Mouse (Mus musculus): ENCODE data around the gene Add2.

The Add2 gene

DNA sequence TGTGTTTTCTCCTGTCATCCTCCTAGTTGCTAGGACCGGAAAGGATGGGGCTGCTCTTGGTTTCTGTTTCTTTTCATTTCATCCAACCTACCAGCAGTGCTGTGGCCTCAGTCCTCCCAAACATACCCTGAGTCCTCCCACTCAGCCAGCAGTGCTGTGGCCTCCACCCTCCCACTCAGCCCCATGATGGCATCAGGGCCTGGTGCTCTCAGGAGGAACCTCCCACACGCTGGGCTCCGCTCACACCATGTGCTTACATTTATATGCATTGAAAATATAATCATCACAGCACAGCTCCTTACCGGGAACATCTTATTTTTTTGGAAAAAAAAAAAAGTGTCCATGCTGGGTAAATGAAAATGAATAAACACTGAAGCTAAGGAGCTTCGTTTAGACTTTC, 20.0 kb downstream of the Add2 start:
- DNase-seq (ENCODE audit: low read depth), result no peak

DNA sequence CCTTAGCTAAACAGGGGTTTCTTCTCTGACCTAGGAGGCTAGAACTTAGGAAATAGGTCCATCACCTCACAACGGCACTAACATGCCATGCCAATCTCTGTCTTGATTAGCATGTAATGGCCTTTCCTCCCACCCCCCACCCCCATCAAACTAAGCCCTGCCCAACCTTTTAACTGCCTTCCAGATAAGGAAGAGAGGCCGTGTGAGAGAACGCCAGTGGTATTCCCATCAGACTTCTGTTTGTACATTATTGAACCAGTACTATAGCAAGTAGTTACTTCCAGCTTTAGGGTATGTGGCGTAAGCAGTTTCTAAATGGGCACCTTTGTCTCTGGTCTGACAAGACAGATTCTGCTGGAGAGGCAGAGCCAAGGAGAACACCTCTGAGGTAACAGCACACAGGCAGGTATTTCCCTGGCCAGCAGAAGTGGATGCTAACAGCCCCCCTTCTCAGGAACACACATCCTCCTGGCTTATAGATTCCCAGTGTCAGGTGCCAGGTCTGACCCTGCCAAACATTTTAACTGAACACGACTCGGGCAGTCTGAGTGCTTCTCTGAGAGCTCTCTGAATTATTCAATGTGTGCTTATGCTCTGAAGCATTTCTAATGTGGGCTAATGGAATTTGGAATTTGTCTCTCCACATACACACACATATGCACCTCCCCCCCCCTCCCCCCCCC, 22.2 kb downstream of the Add2 start:
- no peak for DNase-seq (ENCODE audit: low read depth)

DNA sequence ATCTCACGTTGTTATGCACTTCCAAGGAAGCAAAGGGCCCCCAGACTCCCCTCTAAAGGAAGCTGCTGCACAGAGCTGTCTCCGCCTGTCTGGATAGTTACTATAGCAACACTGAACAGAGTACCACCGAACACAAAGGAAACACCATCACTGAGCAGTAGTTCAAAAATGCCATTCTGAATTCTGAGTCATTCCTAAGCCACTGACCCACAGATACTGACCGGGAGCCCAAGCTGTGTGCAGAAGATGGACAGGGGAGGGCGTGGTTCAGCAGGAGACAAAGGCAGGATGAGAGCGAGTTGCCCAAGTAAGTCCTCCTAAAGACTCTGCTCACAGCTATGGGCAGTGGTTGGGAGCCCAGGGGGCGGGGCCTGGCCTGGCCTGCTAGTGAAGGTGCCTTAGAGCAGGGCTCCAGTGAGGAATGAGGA, 23.6 kb downstream of the Add2 start:
- no peak for DNase-seq (ENCODE audit: low read depth)

DNA sequence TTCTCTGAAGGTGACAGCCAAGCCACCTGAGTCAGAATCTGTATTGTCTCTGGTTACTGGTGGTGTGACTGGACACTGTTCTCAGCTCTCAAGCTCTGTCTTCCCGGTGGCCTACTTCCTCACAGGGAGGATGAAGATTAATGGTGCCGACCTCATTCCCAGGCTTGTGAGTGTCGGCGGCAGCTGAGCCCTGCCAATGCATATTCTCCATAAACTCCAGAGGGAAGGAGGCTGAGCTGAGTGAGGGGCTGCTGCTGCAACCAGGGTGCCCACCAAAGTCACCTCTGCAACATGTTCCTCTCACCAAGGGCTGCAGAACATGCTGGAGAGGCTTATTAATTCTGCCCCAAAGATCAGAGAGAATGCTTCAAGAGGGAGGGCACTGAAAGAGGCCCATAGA, 24.1 kb downstream of the Add2 start:
- no peak for DNase-seq (ENCODE audit: low read depth)

DNA sequence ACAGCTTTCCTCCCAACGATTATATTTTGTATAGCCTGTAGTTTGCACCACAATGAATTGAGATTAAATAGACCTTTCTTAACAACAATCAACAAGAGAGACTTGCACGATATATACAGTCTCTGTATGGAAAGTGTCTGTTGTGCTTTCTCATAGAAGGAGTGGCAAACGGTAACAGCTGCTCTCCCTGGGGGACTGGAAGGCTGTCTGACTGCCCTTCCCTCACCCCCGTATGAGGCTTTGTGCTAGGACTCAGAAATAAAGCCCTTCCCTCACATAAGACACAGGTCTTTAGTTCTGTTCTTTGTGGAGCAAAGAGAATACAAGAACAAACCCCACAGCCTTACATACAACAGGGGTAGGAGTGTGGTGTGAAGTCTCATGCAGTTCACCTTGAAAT, 24.6 kb downstream of the Add2 start:
- no peak for DNase-seq (ENCODE audit: low read depth)

DNA sequence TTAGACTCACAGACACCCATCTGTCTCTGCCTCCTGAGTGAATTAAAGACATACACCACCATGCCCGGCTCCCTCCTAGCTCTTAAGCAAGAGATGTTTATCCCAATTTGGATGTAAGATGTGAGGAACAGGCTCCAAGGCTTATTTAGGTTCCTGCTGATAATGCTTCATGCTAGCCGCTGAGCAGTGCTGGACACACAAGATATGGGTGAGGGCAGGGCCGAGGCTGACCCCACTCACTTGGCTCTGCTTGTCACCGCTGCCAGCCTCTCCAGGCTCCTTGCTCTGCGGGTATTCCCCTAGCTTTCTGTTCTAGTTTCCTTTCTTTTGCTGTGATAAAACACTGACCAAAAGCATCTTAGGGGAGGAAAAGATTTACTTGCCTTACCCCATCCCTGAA, 25.1 kb downstream of the Add2 start:
- DNase-seq (ENCODE audit: low read depth), result no peak

DNA sequence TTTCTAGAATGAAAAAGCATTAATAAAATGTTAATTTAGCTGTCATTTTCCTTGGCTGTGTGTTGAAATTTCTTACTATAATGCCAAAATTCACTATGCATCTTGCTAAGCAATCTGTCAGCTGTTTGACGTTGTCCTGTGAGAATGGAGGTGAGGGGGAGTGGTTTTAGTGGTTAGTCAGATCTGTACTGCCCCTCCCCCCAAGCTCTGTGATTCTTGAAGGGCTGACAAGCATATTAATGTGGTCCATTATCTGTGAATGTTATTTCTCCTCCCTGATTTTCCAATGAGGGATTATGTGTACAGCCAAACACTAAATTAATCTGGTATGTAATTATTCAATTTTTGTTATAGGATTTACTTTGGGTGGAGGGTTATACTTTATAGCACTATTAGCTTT, 30.0 kb downstream of the Add2 start:
- no peak for DNase-seq (ENCODE audit: low read depth)

DNA sequence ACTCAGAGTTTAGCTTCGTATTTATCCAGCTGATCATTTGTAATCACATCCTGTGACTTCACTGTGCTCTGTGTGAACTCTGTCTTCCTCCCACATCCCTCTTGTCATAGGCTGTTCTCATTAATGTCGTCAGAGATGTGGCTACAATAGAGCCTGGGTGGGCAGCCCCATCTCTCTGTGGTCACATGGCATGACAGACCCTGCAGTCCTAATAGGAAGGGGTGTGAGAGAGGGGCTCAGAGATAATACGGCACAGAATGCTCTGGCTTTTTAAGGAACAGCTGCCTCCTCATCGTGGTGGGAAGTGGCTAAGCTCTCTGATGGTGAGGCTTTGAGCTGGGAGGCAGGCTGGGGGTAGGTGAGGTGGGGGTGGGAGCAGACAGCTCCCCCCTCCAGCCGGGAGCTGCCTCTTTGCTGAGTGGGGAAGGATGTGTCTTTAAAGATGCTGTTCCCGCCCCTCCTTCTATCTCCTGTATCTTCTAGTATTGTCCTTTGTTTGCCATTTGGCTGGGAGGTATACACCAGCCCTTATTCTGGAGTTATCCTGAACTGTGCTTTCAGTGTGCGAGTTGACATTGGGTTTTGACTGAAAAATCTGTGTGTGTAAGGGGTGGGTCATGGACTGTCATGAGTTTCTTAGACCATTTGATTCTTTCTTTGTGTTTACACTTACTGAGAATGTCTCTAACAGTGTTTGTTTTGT, 30.8 kb downstream of the Add2 start:
- no peak for DNase-seq (ENCODE audit: low read depth)

DNA sequence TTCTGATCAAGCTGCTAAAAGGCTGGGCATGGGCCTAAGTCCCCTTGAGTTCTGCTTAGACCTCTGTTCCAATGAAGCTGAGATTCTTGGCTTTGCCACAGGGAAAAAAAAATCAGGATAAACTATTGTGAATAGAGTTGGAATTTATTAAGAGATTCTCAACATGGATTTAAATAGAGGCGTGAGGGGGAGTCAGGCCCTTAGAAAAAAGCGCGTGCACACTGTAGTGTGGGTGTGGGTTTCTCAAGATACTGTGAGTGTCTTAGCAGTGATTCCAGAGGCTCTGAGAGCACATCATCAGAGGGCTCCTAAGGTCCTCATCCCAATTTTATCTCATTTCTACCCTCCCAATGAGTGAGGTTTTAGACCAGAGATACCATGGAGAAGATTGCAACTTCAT, 31.7 kb downstream of the Add2 start:
- no peak for DNase-seq (ENCODE audit: low read depth)

DNA sequence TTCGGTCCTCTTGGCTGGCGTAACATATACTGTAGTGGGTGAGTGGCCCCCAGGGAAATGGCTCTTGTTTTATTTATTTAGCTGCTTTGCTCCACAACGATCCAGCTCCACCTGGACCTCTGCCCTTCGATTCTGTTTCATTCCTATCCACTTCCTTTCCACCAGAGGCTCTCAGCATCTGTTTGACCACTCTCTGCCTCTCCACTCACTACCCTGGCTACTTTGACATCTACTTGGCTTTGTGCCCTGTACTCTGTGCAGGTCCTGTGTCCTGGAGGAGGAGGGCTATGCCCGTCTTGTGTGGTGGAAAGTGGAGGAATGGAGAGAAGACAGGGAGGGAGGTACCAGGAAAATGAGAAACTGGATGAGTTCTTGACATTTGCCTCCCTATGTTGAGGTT, 33.7 kb downstream of the Add2 start:
- no peak for DNase-seq (ENCODE audit: low read depth)

DNA sequence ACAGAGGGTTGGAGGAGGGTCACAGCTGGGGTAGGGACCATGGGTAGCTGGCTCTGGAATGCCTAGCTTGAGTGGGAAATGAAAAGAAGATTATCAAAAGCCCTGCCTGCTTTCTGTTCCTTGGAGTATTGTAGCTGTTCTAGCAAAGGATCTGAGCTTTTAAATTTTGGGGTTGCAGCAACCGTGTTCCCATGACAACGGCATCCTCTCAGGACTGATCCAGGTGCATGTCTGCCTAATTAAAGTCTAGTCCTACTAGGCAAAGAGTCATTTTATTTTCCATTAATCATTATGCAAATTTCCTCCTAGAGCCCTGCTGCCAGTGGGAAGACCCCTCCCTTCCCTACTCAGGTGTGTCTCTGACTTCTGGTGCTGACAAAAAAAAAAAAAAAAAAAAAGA, 34.2 kb downstream of the Add2 start:
- no peak for DNase-seq (ENCODE audit: low read depth)

DNA sequence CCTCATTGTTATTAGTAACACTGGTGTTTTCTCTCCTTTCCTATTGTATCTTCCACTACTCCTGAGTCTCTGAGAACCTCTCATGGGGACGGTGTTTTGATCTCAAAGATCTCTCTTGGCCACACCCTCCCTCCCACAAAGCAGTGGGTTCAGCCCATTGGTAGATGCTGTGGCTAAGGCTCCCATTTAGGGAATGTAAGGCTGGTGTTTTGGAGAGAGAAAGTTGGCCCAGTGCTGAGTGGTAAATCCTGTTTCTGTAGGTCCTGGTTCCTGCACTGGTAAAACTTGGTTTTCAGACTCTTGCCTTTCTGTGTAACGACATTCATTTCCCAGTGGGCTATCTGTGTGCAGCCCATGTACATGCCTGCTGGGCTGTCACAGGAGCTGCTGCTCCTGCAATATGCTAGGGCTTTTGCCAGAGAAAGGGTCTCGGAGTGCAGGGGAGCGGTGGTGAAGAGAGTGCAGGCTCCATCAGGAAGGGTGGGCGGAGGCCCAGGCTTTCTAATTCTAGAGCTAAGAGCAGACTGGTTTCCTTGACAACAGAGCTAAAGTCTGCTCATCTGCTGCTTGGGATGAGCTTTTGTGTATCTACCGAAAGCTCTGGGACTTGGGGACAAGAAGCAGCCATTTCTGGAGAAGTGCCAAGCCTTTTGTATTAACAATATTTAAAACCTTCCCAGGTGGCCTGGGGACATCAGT, 36.0 kb downstream of the Add2 start:
- no peak for DNase-seq (ENCODE audit: low read depth)

DNA sequence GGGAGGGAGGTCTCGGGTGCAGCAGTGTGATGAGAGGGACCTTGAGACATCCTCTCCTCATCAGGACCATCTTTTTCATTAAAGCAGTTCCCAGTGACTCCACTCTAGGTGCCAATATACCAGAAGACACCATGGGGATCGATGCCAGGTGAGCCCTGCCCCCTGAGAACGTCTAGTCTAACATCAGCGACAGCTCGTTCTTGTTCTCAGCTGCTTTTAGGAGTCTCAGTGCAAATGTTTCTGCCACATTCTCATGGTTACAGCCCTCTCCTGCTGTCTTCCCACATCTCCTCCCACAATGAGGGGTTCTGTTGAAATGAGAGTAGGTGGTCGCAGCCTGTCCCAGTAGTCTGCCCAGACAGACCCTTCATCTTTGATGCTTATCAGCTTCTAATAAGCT, 38.2 kb downstream of the Add2 start:
- DNase-seq (ENCODE audit: low read depth), result no peak

DNA sequence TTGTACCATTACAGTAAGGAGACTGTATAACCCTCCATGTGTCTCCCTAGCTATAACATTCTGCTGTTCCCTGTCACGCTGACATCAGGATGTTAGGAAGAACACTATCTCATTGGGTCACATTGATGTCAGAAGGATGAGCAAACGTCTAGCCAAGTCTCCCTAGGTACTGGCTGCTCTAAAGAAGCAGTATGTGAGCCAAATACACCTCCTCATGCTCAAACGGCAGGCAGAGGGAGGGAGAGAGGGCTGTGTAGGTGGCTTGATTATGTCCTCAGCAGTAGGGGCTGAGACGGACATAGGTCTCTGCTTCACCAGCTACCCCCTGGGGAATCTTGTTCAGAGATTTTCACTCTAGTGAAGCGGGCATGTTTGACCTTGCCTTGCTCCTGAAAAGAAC, 38.7 kb downstream of the Add2 start:
- no peak for DNase-seq (ENCODE audit: low read depth)

DNA sequence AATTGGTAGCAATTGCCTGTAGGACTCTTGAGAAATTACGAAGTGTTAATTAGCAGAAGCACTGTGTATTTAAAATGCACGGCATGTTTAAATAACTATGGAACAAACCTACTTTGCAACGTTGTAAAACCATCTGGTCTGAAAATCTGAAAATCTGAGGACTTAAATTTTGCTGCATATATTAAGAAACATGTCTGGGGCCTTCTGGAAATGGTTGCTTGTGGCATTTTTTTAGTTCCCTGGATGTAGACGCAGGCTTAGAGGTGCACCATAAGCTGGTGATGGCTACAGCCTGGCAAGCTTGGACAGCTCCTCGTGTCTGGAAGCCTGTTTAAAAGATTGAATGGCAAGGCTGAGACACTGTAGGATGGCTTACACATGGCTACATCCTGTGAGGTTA, 40.5 kb downstream of the Add2 start:
- no peak for DNase-seq (ENCODE audit: low read depth)

DNA sequence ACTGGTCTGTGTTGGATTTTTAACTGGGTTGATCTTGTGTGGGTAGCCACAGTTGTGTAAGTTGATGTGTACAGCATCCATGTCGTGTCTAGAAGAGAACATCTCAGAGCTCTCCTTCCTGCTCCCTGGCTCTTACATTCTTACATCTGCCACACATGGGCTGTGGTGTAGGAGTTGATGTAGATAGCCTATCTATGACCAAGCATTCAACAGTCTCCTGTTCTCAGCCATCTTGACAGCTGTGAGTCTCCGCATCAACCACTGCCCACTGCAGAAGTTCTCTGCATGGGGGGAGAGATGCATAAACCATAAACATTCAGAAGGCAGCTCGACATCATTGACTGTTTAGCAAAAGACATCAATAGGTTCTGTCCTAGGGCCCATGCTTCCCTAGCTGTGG, 41.4 kb downstream of the Add2 start:
- no peak for DNase-seq (ENCODE audit: low read depth)

DNA sequence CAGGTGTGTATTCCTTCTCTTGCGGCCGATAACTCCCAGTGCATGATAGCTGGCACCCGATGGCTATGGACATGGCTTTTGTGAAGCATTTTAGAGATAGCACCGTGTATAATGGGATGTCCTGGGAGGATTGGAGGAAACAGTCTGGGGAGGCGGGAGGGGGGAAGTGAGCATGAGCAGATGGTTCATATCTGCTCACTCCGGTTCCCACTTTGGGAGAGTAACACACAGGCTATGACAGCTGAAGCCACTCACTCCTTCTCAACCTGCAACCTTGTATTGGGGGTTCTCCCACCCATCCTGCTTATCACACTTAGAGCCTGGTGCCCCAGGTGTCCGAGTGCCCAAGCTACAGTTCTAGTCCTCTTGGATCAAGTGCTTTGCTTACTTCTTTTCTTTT, 41.8 kb downstream of the Add2 start:
- no peak for DNase-seq (ENCODE audit: low read depth)

DNA sequence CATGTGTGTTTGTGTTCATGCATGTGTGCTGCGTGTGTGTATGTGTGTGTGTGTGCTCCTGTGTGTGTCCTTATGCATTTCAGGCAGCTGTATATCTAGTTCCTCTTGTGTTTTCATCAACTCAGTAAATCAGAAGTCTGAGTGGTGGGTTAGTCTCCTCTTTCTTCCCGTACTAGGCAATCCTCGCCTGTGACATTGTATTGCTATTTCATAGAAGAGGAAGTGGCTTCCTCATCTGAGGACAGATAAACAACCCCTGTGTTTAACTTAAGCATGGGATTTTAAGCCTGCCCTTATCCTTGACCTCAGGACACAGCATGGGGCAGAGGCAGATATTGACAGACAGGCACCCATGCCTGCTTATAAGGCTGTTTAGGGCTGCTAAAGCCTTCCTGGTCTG, 45.4 kb downstream of the Add2 start:
- no peak for DNase-seq (ENCODE audit: low read depth)

DNA sequence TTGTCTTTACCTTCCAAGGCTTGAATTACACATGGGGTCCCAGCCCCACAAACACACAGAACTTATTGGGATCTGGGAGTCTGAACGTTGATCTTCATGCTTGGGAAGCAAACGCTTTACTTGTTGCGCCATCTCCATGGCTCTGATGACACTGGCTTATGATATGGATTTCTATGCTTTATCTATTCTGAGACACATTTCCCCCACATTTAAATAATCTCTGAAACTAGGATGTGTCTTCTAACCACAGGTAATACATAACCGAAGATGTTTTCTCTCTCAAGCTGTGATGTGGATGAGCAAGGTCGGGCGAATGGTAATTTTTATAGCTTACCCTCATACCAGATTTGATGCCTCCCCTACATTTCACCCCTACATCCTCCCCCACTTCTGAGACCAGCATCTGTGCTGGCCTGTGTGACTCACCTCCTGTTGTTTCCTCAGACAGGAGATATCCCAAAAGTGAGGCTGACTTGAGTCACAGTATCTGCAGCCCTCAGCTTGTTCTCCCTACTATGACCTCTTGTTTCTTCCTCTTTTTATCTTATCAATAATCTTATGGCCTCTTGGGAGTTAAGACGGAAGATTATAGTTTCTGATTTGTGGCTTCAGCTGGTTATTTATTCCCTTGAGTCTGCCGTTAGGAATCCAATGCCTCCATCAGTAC, 46.2 kb downstream of the Add2 start:
- DNase-seq (ENCODE audit: low read depth), result no peak

DNA sequence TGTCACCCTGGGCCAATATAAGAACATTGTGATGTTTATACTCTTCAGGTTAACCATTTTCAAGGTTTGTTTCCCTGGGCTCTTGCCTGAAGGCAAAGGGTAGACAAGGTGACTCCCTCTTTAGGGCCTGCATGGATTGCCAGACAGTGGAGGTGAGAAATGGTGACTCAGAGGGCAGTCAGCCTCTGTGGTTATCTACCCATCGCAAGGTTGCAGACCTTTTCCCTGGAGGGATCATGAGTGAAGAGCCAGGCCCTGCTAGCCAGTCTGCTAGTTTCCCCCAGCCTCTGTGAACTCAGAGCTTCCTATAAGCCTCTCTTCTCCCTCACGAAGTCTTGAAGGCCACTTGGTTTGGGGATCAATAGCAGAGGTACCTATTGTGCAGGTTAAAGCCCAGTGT, 48.0 kb downstream of the Add2 start:
- DNase-seq (ENCODE audit: low read depth), result no peak

DNA sequence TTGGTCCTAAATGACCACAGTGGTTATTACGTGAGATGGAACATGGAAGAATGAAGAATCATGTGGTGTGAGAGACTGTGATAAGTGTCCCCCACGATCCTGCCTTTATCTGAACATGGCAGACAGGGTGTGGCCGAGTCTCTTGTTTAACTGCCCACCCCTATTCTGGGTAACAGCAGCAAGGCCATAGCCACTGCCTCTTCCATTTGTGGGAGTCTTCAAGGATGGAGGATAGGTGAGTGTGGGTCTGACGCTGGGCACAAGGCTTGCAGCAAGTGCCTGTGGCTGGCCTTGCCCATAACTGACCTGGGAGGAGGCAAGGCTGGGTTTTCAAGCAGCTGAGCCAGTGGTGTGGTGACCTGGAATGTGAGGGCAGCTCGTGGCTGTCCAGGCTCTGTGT, 49.4 kb downstream of the Add2 start:
- no peak for DNase-seq (ENCODE audit: low read depth)

DNA sequence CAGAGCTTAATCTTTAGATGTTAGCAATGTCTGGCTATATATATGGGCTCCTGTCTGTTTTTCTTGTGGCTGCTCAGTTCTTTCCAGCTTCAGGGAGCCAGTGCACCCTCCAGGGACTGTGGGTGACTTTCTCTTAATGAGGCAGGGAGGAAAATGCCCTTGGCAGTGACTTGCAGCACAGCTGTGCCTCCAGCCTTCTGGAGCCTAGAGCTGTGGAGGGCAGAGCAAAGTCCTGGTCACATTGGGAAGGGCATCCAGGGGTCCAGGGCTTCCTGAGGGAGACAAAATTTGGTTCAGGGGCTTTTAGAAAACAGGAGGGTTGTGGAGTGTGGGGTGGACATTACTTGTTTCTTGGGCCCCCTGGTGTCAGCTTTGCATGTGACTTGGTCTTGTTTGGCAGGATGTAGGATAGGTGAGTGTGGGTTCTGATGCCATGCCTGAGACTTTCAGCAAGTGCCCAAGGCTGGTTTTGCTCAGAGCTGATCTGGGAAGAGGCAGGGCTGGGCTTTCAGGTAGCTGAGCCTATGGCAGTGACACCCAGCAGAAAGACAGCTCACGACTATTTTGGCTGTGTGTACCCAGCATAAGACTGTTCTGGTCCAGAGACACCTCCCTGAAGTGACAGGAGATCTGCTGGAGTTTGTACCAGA, 50.0 kb downstream of the Add2 start:
- DNase-seq (ENCODE audit: low read depth), result no peak

DNA sequence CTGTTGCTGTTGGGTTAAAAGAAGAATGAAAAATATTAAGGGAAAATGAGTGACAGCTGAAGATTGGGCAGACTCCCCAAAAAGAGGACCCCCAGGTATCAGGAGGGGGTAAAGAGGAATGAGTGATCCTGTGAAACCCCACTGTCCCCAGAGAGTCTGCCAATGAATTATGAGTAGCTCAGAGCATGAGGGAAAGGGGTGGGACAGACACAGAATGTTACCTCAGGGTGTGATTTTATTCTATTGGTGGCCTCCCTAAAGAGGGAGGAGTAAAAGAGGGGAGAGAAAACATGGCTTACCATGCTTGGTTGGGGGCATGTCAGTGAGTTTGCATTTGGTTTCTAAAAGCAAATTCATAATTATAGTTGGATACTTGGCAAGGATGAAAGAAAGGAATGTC, 50.8 kb downstream of the Add2 start:
- DNase-seq (ENCODE audit: low read depth), result no peak

Data from fibroblast of lung, adult 2 months (primary cell).